Mouse (Mus musculus): ENCODE results near the gene Spocd1. TPM values are rescaled to one million over a fixed set of nuclear protein-coding genes. Genes with fewer than 3 reads are reported as not detected.

Spocd1 gene
- polyA plus RNA-seq (2012; rRNA removed): 0.06 and 0.07 TPM in 2 replicates

GRCm38 (mm10) chr4:129928949-129929348, at the start of gene Spocd1:
TSS of gene Spocd1 (plus strand) at chr4:129929249.

GRCm38 (mm10) chr4:129984421-129985061, 55.5 kb downstream of the Spocd1 start, which contains the start of gene Adgrb2:
TSS of gene Adgrb2 (plus strand) at chr4:129984870.

Other genes with a start within 250 kb of the Spocd1 start
- 33.4 and 45.2 TPM in 2 replicates for gene Tmem39b, start 232.4 kb upstream of the Spocd1 start, polyA plus RNA-seq (2012; rRNA removed)
- 123 and 125 TPM in 2 replicates for gene Khdrbs1, start 186.9 kb upstream of the Spocd1 start, polyA plus RNA-seq (2012; rRNA removed)
- 103 and 122 TPM in 2 replicates for gene Ptp4a2, start 118.0 kb upstream of the Spocd1 start, polyA plus RNA-seq (2012; rRNA removed)
- 31.3 and 32.2 TPM in 2 replicates for gene Adgrb2, start 55.6 kb downstream of the Spocd1 start, polyA plus RNA-seq (2012; rRNA removed)
- gene Col16a1, start 118.6 kb downstream of the Spocd1 start, polyA plus RNA-seq (2012; rRNA removed): 22.9 and 26.3 TPM in 2 replicates
- 32.7 and 50.3 TPM in 2 replicates for gene Pef1, start 173.3 kb downstream of the Spocd1 start, polyA plus RNA-seq (2012; rRNA removed)
- gene Hcrtr1, start 210.1 kb downstream of the Spocd1 start, polyA plus RNA-seq (2012; rRNA removed): 0.58 and 0.65 TPM in 2 replicates
- 7.9 and 9.3 TPM in 2 replicates for gene Tinagl1, start 245.9 kb downstream of the Spocd1 start, polyA plus RNA-seq (2012; rRNA removed)